Mouse (Mus musculus): Measurements from ENCODE around the gene Smad3. TPM values are rescaled to one million over a fixed set of nuclear protein-coding genes. Genes with fewer than 3 reads are reported as not detected.

Smad3 gene
- total and polyA plus RNA-seq, 3 experiments: 7.5 to 10.2 TPM; not detected in 1

- Histone ChIP-seq H3K9ac (ENCODE audit: control insufficient read depth, low read depth, low read length, poor library complexity, severe bottlenecking) (no peak overlapping the region), H3K4me1 (ENCODE audit: control insufficient read depth in 1 of 2, insufficient read depth in 2 of 2, low read length in 2 of 2) (peaks cover 35 to 77% of the 10 kb centered on the region in 2 experiments), H3K79me2 (ENCODE audit: control insufficient read depth, insufficient read depth, low read length, poor library complexity) (peaks cover 4% of the 10 kb centered on the region; the same call in 1 of the 2 replicates), H3K27me3 (ENCODE audit: control insufficient read depth in 1 of 2, insufficient read depth in 2 of 2, low read length in 2 of 2) (no peaks in the 10 kb centered on the region), H3K36me3 (ENCODE audit: control insufficient read depth in 1 of 2, insufficient read depth in 2 of 2, low read length in 2 of 2) (peaks cover 0 to 77% of the 10 kb centered on the region in 2 experiments; a peak in 2 of 4 replicates), H3K27ac (ENCODE audit: control insufficient read depth, low read depth, low read length) (no peak overlapping the region), H3K9me3 (replicated peaks; ENCODE audit: insufficient read depth, low read length) (no peaks in the 10 kb centered on the region), H3K4me3 (ENCODE audit: control insufficient read depth in 1 of 2, insufficient read depth in 1 of 2, low read depth in 2 of 2, low read length in 2 of 2) (no peak overlapping the region)
- TF ChIP-seq GATA1 (IDR thresholded peaks at IDR 0.05; ENCODE audit: low read depth, low read length): no peak
- no peak for TF ChIP-seq ZNF384 (IDR thresholded peaks at IDR 0.05; ENCODE audit: low read depth, low read length)
- TF ChIP-seq ELF1 (IDR thresholded peaks at IDR 0.05; ENCODE audit: low read depth, low read length): no peak
- TF ChIP-seq EP300 (IDR thresholded peaks at IDR 0.05; ENCODE audit: low read depth in 1 of 2, low read length in 2 of 2): no peak
- no peak for TF ChIP-seq MXI1 (IDR thresholded peaks at IDR 0.05; ENCODE audit: low read depth, low read length)
- TF ChIP-seq BHLHE40 (IDR thresholded peaks at IDR 0.05; ENCODE audit: borderline replicate concordance, low read depth, low read length): no peak
- TF ChIP-seq SMC3 (IDR thresholded peaks at IDR 0.05; ENCODE audit: low read depth, low read length): no peak
- no peak for TF ChIP-seq ZC3H11A (IDR thresholded peaks at IDR 0.05; ENCODE audit: low read depth, low read length)
- TF ChIP-seq TBP (IDR thresholded peaks at IDR 0.05; ENCODE audit: low read depth, low read length): no peak
- TF ChIP-seq RAD21 (IDR thresholded peaks at IDR 0.05; ENCODE audit: low read depth, low read length): no peak
- TF ChIP-seq RCOR1 (IDR thresholded peaks at IDR 0.05; ENCODE audit: low read depth, low read length): no peak
- no peak for TF ChIP-seq POLR2AphosphoS2 (IDR thresholded peaks at IDR 0.05; ENCODE audit: low read length)
- TF ChIP-seq CTCF (IDR thresholded peaks at IDR 0.05 in 2 of 3, conservative IDR thresholded peaks at IDR 0.05 in 1 of 3; ENCODE audit: control insufficient read depth in 1 of 3, insufficient read depth in 1 of 3, low read depth in 2 of 3, low read length in 3 of 3, poor library complexity in 1 of 3, severe bottlenecking in 1 of 3): no peak
- no peak for DNase-seq (ENCODE audit: low read depth, low spot score)
Observed at GRCm38 (mm10) chr9:63743775-63744174, 14.0 kb downstream of the Smad3 start.

GRCm38 (mm10) chr9:63742887-63743660 lies 14.7 kb downstream of the Smad3 start:
- TF ChIP-seq USF2 (IDR thresholded peaks at IDR 0.05; ENCODE audit: borderline replicate concordance in 1 of 2, insufficient read depth in 1 of 2, low read depth in 1 of 2, low read length in 2 of 2) (no peak), ZC3H11A (IDR thresholded peaks at IDR 0.05; ENCODE audit: low read depth, low read length) (no peak), KAT2A (conservative IDR thresholded peaks at IDR 0.05; ENCODE audit: low read depth, low read length) (no peak), MYC (IDR thresholded peaks at IDR 0.05; ENCODE audit: low read depth, low read length) (no peak), NELFE (IDR thresholded peaks at IDR 0.05; ENCODE audit: low read depth, low read length) (no peak), MYB (IDR thresholded peaks at IDR 0.05; ENCODE audit: low read depth, low read length) (no peak)
- H3K79me2 ChIP-seq (ENCODE audit: control insufficient read depth, insufficient read depth, low read length, poor library complexity): peaks cover 4% of the 10 kb centered on the region; the same call in 1 of the 2 replicates
- H3K36me3 ChIP-seq (ENCODE audit: control insufficient read depth in 1 of 2, insufficient read depth in 2 of 2, low read length in 2 of 2): peaks cover 0 to 75% of the 10 kb centered on the region in 2 experiments; a peak in 2 of 4 replicates
- H3K27ac ChIP-seq (ENCODE audit: control insufficient read depth, low read depth, low read length): peak overlapping the region; percentile 44
- no peak for DNase-seq (ENCODE audit: low read depth, low spot score)
- H3K4me1 ChIP-seq (ENCODE audit: control insufficient read depth in 1 of 2, insufficient read depth in 2 of 2, low read length in 2 of 2): peaks cover 37 to 75% of the 10 kb centered on the region in 2 experiments
- H3K9ac ChIP-seq (ENCODE audit: control insufficient read depth, low read depth, low read length, poor library complexity, severe bottlenecking): no peak overlapping the region
- no peaks in the 10 kb centered on the region for H3K9me3 ChIP-seq (replicated peaks; ENCODE audit: insufficient read depth, low read length)
- H3K27me3 ChIP-seq (ENCODE audit: control insufficient read depth in 1 of 2, insufficient read depth in 2 of 2, low read length in 2 of 2): no peaks in the 10 kb centered on the region
- no peak overlapping the region for H3K4me3 ChIP-seq (ENCODE audit: control insufficient read depth in 1 of 2, insufficient read depth in 1 of 2, low read depth in 2 of 2, low read length in 2 of 2)
